Mouse (Mus musculus) lung, embryonic 16.5 days (tissue): Measurements from ENCODE around the gene Pbx3. TPM values are rescaled to one million over a fixed set of nuclear protein-coding genes. Genes with fewer than 3 reads are reported as not detected.

ENCODE experiments used
- ATAC-seq: fragments of 200-750 bp; cut with Nextera tagmentation; 2 replicates; pipeline ENCODE4 v1.8.0; 2017; ENCODE audit warnings: low read depth, mild to moderate bottlenecking, moderate library complexity
- H3K27ac ChIP-seq: fragments of 300-500 bp; sonication (generic); 2 replicates; pipeline ENCODE4 v1.5.1; 2014; ENCODE audit warnings: mild to moderate bottlenecking, control low read depth, low read length
- H3K27me3 ChIP-seq: fragments of 300-500 bp; sonication (generic); 2 replicates; pipeline ENCODE4 v1.6.1; 2014; ENCODE audit warnings: low read depth, low read length, mixed read lengths; ENCODE audit not compliant: control insufficient read depth, insufficient read depth
- H3K36me3 ChIP-seq: fragments of 300-500 bp; sonication (generic); 2 replicates; pipeline ENCODE4 v1.6.1; 2014; ENCODE audit warnings: low read length; ENCODE audit not compliant: control insufficient read depth, insufficient read depth
- H3K4me1 ChIP-seq: fragments of 300-500 bp; sonication (generic); replicated peaks from 2 replicates; pipeline ENCODE4 v1.6.1; 2014; ENCODE audit warnings: low read length, mixed read lengths; ENCODE audit not compliant: control insufficient read depth, insufficient read depth
- H3K4me2 ChIP-seq: fragments of 300-500 bp; sonication (generic); 2 replicates; pipeline ENCODE4 v1.6.1; 2014; ENCODE audit warnings: low read depth, low read length, control low read depth
- H3K4me3 ChIP-seq: fragments of 300-500 bp; sonication (generic); 2 replicates; pipeline ENCODE4 v1.5.1; 2014; ENCODE audit warnings: mild to moderate bottlenecking, low read length, control low read depth
- H3K9ac ChIP-seq: fragments of 300-500 bp; sonication (generic); 2 replicates; pipeline ENCODE4 v1.6.1; 2014; ENCODE audit warnings: low read length, control low read depth
- H3K9me3 ChIP-seq: fragments of 300-500 bp; sonication (generic); 2 replicates; pipeline ENCODE4 v1.6.1; 2016; ENCODE audit warnings: low read length; ENCODE audit not compliant: control insufficient read depth
- WGBS: fragments of 180-500 bp; shearing (Covaris S2); extraction: QIAGEN DNeasy Blood & Tissue Kit; methylation state at CpG from one replicate; pipeline ENCODE4 v1.1.7; 2014; 5-methylcytosine and 5-hydroxymethylcytosine counted together
- polyA plus RNA-seq: library from polyadenylated mRNA; unstranded; fragments of >200 nt; fragmentation: Nextera tagmentation; extraction: Ambion mirVana; gene quantifications from 2 replicates; pipeline ENCODE4 v1.2.1, GENCODE M21; 2015

Gene Pbx3
- polyA plus RNA-seq, 1 experiment from 2014 or later = 25.1 TPM

- 0 out of 2 replicates have a peak, but pooled peaks cover 2% of the 10 kb centered on the region for H3K36me3 ChIP-seq
- no peak overlapping the region for H3K4me3 ChIP-seq
- peaks cover 6% of the 10 kb centered on the region for H3K4me1 ChIP-seq
- no peak for ATAC-seq
- no peaks in the 10 kb centered on the region for H3K9me3 ChIP-seq
- H3K4me2 ChIP-seq = no peak overlapping the region
- no peaks in the 10 kb centered on the region for H3K27me3 ChIP-seq
- no peak overlapping the region for H3K9ac ChIP-seq
- H3K27ac ChIP-seq = no peak overlapping the region
Measured at GRCm38 (mm10) chr2:34352006-34352405, 20.9 kb downstream of the Pbx3 start.

- no peak overlapping the region for H3K4me3 ChIP-seq
- H3K4me1 ChIP-seq = no peaks in the 10 kb centered on the region; the same call in 1 of the 2 replicates
- no peak overlapping the region for H3K9ac ChIP-seq
- WGBS = 43% methylated on average over 6 of the region's 6 CpGs
- H3K4me2 ChIP-seq = no peak overlapping the region
- no peak for ATAC-seq
- no peaks in the 10 kb centered on the region for H3K27me3 ChIP-seq
- 0 out of 2 replicates have a peak, but pooled peaks cover 2% of the 10 kb centered on the region for H3K36me3 ChIP-seq
- no peak overlapping the region for H3K27ac ChIP-seq
- no peaks in the 10 kb centered on the region for H3K9me3 ChIP-seq
Measured at GRCm38 (mm10) chr2:34347096-34347495, 25.8 kb downstream of the Pbx3 start.

GRCm38 (mm10) chr2:34298664-34299063 lies 74.3 kb downstream of the Pbx3 start:
- Histone ChIP-seq H3K36me3 (no peaks in the 10 kb centered on the region), H3K27ac (no peak overlapping the region), H3K9ac (no peak overlapping the region), H3K4me3 (no peak overlapping the region), H3K9me3 (no peaks in the 10 kb centered on the region), H3K27me3 (no peaks in the 10 kb centered on the region), H3K4me1 (no peaks in the 10 kb centered on the region; the same call in 1 of the 2 replicates), H3K4me2 (no peak overlapping the region)
- no peak for ATAC-seq
- 77% methylated on average over 1 of the region's 1 CpGs for WGBS

- no peaks in the 10 kb centered on the region for H3K9me3 ChIP-seq
- no peaks in the 10 kb centered on the region; the same call in 1 of the 2 replicates for H3K4me1 ChIP-seq
- WGBS = 92% methylated on average over 3 of the region's 3 CpGs
- H3K4me2 ChIP-seq = no peak overlapping the region
- ATAC-seq = no peak
- no peaks in the 10 kb centered on the region for H3K27me3 ChIP-seq
- H3K27ac ChIP-seq = no peak overlapping the region
- H3K9ac ChIP-seq = no peak overlapping the region
- no peaks in the 10 kb centered on the region for H3K36me3 ChIP-seq
- no peak overlapping the region for H3K4me3 ChIP-seq
Measured at GRCm38 (mm10) chr2:34298202-34298601, 74.7 kb downstream of the Pbx3 start.

- H3K4me2 ChIP-seq = no peak overlapping the region
- 68% methylated on average over 1 of the region's 1 CpGs for WGBS
- no peaks in the 10 kb centered on the region for H3K9me3 ChIP-seq
- no peak for ATAC-seq
- H3K4me3 ChIP-seq = no peak overlapping the region
- no peaks in the 10 kb centered on the region for H3K36me3 ChIP-seq
- H3K27ac ChIP-seq = no peak overlapping the region
- H3K27me3 ChIP-seq = no peaks in the 10 kb centered on the region
- peaks cover 3% of the 10 kb centered on the region for H3K4me1 ChIP-seq
- no peak overlapping the region for H3K9ac ChIP-seq
Measured at GRCm38 (mm10) chr2:34289726-34290125, 83.2 kb downstream of the Pbx3 start.

- ATAC-seq = no peak
- H3K36me3 ChIP-seq = no peaks in the 10 kb centered on the region
- H3K9me3 ChIP-seq = no peaks in the 10 kb centered on the region
- no peak overlapping the region for H3K4me2 ChIP-seq
- H3K27me3 ChIP-seq = no peaks in the 10 kb centered on the region
- 76% methylated on average over 2 of the region's 2 CpGs for WGBS
- no peak overlapping the region for H3K4me3 ChIP-seq
- H3K9ac ChIP-seq = no peak overlapping the region
- H3K27ac ChIP-seq = no peak overlapping the region
- peaks cover 3% of the 10 kb centered on the region; the same call in 1 of the 2 replicates for H3K4me1 ChIP-seq
Measured at GRCm38 (mm10) chr2:34284239-34284638, 88.7 kb downstream of the Pbx3 start.

- 70% methylated on average over 3 of the region's 3 CpGs for WGBS
- no peaks in the 10 kb centered on the region for H3K36me3 ChIP-seq
- H3K27ac ChIP-seq = no peak overlapping the region
- H3K4me2 ChIP-seq = no peak overlapping the region
- H3K9me3 ChIP-seq = no peaks in the 10 kb centered on the region
- peaks cover 8% of the 10 kb centered on the region; the same call in 1 of the 2 replicates for H3K4me1 ChIP-seq
- H3K27me3 ChIP-seq = no peaks in the 10 kb centered on the region
- H3K9ac ChIP-seq = no peak overlapping the region
- H3K4me3 ChIP-seq = no peak overlapping the region
- ATAC-seq = no peak
Measured at GRCm38 (mm10) chr2:34280996-34281395, 91.9 kb downstream of the Pbx3 start.

- H3K27ac ChIP-seq = no peak overlapping the region
- no peaks in the 10 kb centered on the region for H3K36me3 ChIP-seq
- H3K9me3 ChIP-seq = no peaks in the 10 kb centered on the region
- H3K4me2 ChIP-seq = no peak overlapping the region
- no peak for ATAC-seq
- H3K4me3 ChIP-seq = no peak overlapping the region
- H3K9ac ChIP-seq = no peak overlapping the region
- H3K27me3 ChIP-seq = no peaks in the 10 kb centered on the region
- H3K4me1 ChIP-seq = peaks cover 8% of the 10 kb centered on the region
- WGBS = 37% methylated on average over 6 of the region's 6 CpGs
Measured at GRCm38 (mm10) chr2:34279726-34280125, 93.2 kb downstream of the Pbx3 start.

- Histone ChIP-seq H3K27ac (no peak overlapping the region), H3K36me3 (no peaks in the 10 kb centered on the region), H3K4me2 (no peak overlapping the region), H3K4me1 (peaks cover 8% of the 10 kb centered on the region), H3K27me3 (no peaks in the 10 kb centered on the region), H3K4me3 (no peak overlapping the region), H3K9me3 (no peaks in the 10 kb centered on the region), H3K9ac (no peak overlapping the region)
- ATAC-seq = no peak
- 79% methylated on average over 10 of the region's 10 CpGs for WGBS
Measured at GRCm38 (mm10) chr2:34275630-34276193, 97.2 kb downstream of the Pbx3 start.

GRCm38 (mm10) chr2:34262046-34262445 lies 110.9 kb downstream of the Pbx3 start:
- no peak overlapping the region for H3K9ac ChIP-seq
- H3K9me3 ChIP-seq = no peaks in the 10 kb centered on the region
- ATAC-seq = no peak
- H3K4me3 ChIP-seq = no peak overlapping the region
- H3K4me2 ChIP-seq = no peak overlapping the region
- no peaks in the 10 kb centered on the region for H3K27me3 ChIP-seq
- H3K4me1 ChIP-seq = peaks cover 14% of the 10 kb centered on the region
- no peaks in the 10 kb centered on the region for H3K36me3 ChIP-seq
- H3K27ac ChIP-seq = no peak overlapping the region
